Mouse (Mus musculus) C2C12 (cell line): ENCODE data around the gene Cntfr. TPM values are rescaled to one million over a fixed set of nuclear protein-coding genes. Genes with fewer than 3 reads are reported as not detected.

Experiments
- H3K27me3 ChIP-seq: one replicate; pipeline ENCODE4 v1.6.1; 2011; ENCODE audit not compliant: control insufficient read depth, insufficient read depth, insufficient read length
- H3K36me3 ChIP-seq: one replicate; pipeline ENCODE4 v1.6.1; 2011; ENCODE audit not compliant: control insufficient read depth, insufficient read depth
- H3K4me3 ChIP-seq: one replicate; pipeline ENCODE4 v1.5.1; 2011; ENCODE audit warnings: mild to moderate bottlenecking, control low read depth; ENCODE audit not compliant: poor library complexity, insufficient read depth, severe bottlenecking
- H3K79me2 ChIP-seq: one replicate; pipeline ENCODE4 v1.6.1; 2011; ENCODE audit not compliant: control insufficient read depth, insufficient read depth
- H3K79me3 ChIP-seq: one replicate; pipeline ENCODE4 v1.6.1; 2011; ENCODE audit warnings: low read depth, control low read depth
- H3ac ChIP-seq: one replicate; pipeline ENCODE3; 2011; ENCODE audit warnings: low read depth; ENCODE audit not compliant: control insufficient read depth, insufficient read length
- CEBPB ChIP-seq: IDR thresholded peaks from one replicate; pipeline ENCODE4 v1.6.1; 2011; ENCODE audit warnings: low read depth, mild to moderate bottlenecking, control low read depth, moderate library complexity
- CTCF ChIP-seq: IDR thresholded peaks from one replicate; pipeline ENCODE4 v1.5.1; 2011; ENCODE audit not compliant: control insufficient read depth, insufficient read depth, insufficient read length
- FOSL1 ChIP-seq: IDR thresholded peaks from one replicate; pipeline ENCODE4 v1.8.0; 2011; ENCODE audit warnings: mild to moderate bottlenecking, low read length; ENCODE audit not compliant: poor library complexity, insufficient read depth, severe bottlenecking
- MAX ChIP-seq: IDR thresholded peaks from one replicate; pipeline ENCODE4 v1.6.1; 2011; ENCODE audit warnings: mild to moderate bottlenecking, control low read depth
- MYOD1 ChIP-seq: IDR thresholded peaks from one replicate; pipeline ENCODE4 v1.6.1; 2011; ENCODE audit warnings: low read depth; ENCODE audit not compliant: control insufficient read depth, insufficient read length
- MYOG ChIP-seq: IDR thresholded peaks from one replicate; pipeline ENCODE4 v1.6.1; 2011; ENCODE audit not compliant: control insufficient read depth, insufficient read length; ENCODE audit errors: extremely low read depth
- USF1 ChIP-seq: IDR thresholded peaks from one replicate; pipeline ENCODE4 v1.6.1; 2011; ENCODE audit warnings: low read depth, mild to moderate bottlenecking, control low read depth, moderate library complexity
- polyA plus RNA-seq: library from polyadenylated mRNA; unstranded; fragments of >200 nt; fragmentation: generic; extraction: Trizol; gene quantifications from one replicate; pipeline ENCODE4 v1.2.1, GENCODE M21; 2012; ENCODE audit warnings: missing spikeins

Cntfr gene
- polyA plus RNA-seq, 1 experiment, result 0.05 TPM

- H3K27me3 ChIP-seq, result peaks cover 25% of the 10 kb centered on the region
- no peaks in the 10 kb centered on the region for H3K79me2 ChIP-seq
- TF ChIP-seq USF1, result no peak
- TF ChIP-seq CEBPB, result no peak
- no peak for TF ChIP-seq MYOG
- TF ChIP-seq FOSL1, result no peak
- TF ChIP-seq MYOD1, result no peak
- no peak for TF ChIP-seq CTCF
- TF ChIP-seq MAX, result no peak
- H3K36me3 ChIP-seq, result no peaks in the 10 kb centered on the region
- H3K79me3 ChIP-seq, result no peaks in the 10 kb centered on the region
- H3ac ChIP-seq, result no peak overlapping the region
- H3K4me3 ChIP-seq, result no peak overlapping the region
Observed at GRCm38 (mm10) chr4:41648157-41648556, 48.7 kb downstream of the Cntfr start.

DNA sequence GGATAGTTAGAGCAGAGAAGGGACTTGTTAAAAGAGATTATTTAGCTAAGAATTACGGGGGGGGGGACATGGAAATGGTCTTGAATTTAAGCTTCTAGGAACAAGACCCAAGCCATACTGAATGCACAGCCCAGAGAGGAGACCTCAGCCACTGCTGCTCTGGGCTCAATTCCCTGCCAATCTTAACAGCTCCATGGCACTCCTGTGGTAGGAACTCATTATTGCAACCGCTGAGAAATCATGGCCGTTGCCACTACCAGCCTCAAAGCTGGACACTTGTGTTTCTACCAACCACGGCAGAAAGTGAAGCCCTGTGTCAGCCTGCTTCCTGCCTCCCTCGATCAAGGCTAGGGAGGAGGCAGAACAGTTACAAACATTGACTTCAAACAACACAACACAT lies 51.4 kb downstream of the Cntfr start:
- TF ChIP-seq MYOD1 (no peak), CEBPB (no peak), MAX (no peak), FOSL1 (no peak), CTCF (no peak), MYOG (no peak), USF1 (no peak)
- Histone ChIP-seq H3K36me3 (no peaks in the 10 kb centered on the region), H3ac (no peak overlapping the region), H3K79me2 (no peaks in the 10 kb centered on the region), H3K4me3 (no peak overlapping the region), H3K27me3 (peaks cover 19% of the 10 kb centered on the region), H3K79me3 (no peaks in the 10 kb centered on the region)

DNA sequence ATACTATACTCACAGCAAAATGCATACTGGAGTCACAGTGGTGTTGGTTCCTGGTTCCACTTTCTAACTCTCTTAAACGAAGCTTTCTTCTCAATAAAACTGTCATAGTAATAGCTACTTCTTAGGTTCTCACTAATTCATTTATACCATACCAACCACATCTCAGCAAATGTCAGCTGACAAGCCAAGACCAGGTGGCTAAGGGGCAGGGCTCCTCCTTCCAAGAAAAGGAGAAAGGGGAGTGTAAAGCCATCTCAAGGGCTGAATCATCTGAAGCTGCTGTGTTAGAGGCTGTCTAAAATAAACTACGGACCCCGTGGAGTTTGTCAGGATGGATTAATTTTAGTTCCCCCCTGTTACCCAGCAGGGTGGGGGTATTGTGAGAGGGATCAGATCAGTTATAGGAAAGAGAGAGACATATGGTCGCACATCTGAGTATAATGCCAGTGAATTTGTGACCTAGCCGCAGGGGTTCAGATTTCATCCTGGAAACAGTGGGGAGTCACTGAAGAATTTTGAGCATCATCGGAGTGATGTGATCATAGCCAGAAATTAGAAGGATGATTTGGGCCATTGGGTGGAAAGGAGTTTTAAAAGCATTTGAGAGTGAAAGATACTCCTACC lies 55.6 kb downstream of the Cntfr start:
- Histone ChIP-seq H3K36me3 (no peaks in the 10 kb centered on the region), H3K79me3 (no peaks in the 10 kb centered on the region), H3K4me3 (no peak overlapping the region), H3K79me2 (no peaks in the 10 kb centered on the region), H3K27me3 (no peaks in the 10 kb centered on the region), H3ac (no peak overlapping the region)
- TF ChIP-seq CEBPB, result no peak
- TF ChIP-seq USF1, result no peak
- TF ChIP-seq MYOD1, result no peak
- no peak for TF ChIP-seq CTCF
- TF ChIP-seq MAX, result no peak
- TF ChIP-seq MYOG, result no peak
- no peak for TF ChIP-seq FOSL1

DNA sequence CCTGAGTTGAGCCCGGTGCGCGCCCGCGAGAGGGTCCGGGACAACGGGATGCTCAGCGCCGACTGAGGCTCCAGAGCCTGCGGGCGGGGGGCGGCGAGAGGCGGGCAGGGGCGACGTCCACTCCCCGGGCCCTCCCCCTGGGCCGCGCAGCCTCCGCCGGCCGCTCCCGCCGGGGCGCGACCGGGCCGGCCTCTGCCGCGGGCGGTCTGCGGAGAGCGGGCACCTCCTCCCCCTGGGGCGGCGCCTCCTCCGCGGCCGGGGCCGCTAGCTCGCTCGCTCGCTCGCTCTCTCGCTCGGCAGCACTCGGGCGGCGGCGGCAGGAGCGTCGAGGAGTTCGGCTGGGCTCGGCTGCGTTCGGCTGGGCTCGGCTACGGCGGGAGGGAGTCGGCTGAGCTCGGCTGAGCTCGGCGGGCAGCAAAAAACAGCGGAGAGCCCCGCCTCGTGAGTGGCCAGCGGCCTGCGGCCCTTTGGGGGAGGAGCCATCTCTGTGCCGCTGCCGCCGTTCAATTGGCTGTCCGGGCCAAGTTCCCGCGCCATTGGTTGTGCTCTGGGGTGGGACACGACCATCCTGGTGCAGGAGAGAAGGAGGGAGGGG lies 56.9 kb downstream of the Cntfr start, which contains the start of gene Enho:
Gene Enho, minus strand, starts transcription at position 412 of the 595 bp plus-strand sequence.
- TF ChIP-seq CTCF (no peak), FOSL1 (no peak), CEBPB (no peak), MAX (no peak), MYOG (no peak), USF1 (no peak), MYOD1 (no peak)
- H3K4me3 ChIP-seq, result no peak within 1 kb of the TSS

GRCm38 (mm10) chr4:41639214-41639841 lies 57.6 kb downstream of the Cntfr start:
- no peak for TF ChIP-seq MYOD1
- TF ChIP-seq MAX, result no peak
- no peak for TF ChIP-seq FOSL1
- Histone ChIP-seq H3K27me3 (no peaks in the 10 kb centered on the region), H3K4me3 (no peak overlapping the region), H3K79me2 (no peaks in the 10 kb centered on the region), H3ac (no peak overlapping the region), H3K79me3 (no peaks in the 10 kb centered on the region), H3K36me3 (no peaks in the 10 kb centered on the region)

More for the DNA sequence above, 56.9 kb downstream of the Cntfr start, which contains the start of gene Enho:
- H3K79me3 ChIP-seq, result no peaks in the 10 kb centered on the region
- H3K36me3 ChIP-seq, result no peaks in the 10 kb centered on the region
- peak within 1 kb of the TSS; percentile 47 for H3ac ChIP-seq
- H3K79me2 ChIP-seq, result no peaks in the 10 kb centered on the region
- no peaks in the 10 kb centered on the region for H3K27me3 ChIP-seq
